Mouse (Mus musculus) cortical plate, adult 2 months (tissue): ENCODE results near the gene Dnaic2. TPM values are rescaled to one million over a fixed set of nuclear protein-coding genes. Genes with fewer than 3 reads are reported as not detected.

ENCODE experiments used
- H3K27ac ChIP-seq: fragments of 200-500 bp; 2 replicates; pipeline ENCODE4 v1.5.1; 2012; ENCODE audit warnings: low read length, control low read depth, inconsistent platforms; ENCODE audit not compliant: insufficient read depth
- H3K4me1 ChIP-seq: fragments of 200-500 bp; 2 replicates; pipeline ENCODE4 v1.6.1; 2011; ENCODE audit warnings: low read length; ENCODE audit not compliant: control insufficient read depth, insufficient read depth
- H3K4me3 ChIP-seq: fragments of 200-500 bp; 2 replicates; pipeline ENCODE4 v1.5.1; 2011; ENCODE audit warnings: mild to moderate bottlenecking, low read length, control low read depth; ENCODE audit not compliant: insufficient read depth
- CTCF ChIP-seq: fragments of 200-500 bp; IDR thresholded peaks from 2 replicates; pipeline ENCODE4 v1.5.1; 2011; ENCODE audit warnings: mild to moderate bottlenecking, control low read depth, low read length; ENCODE audit not compliant: insufficient read depth; ENCODE audit errors: extremely low read depth
- POLR2A ChIP-seq: fragments of 200-500 bp; IDR thresholded peaks from 2 replicates; pipeline ENCODE4 v1.6.1; 2011; ENCODE audit warnings: mild to moderate bottlenecking, low read length, control low read depth; ENCODE audit not compliant: insufficient read depth; ENCODE audit errors: extremely low read depth
- polyA plus RNA-seq: library from polyadenylated mRNA; depleted of rRNA; stranded (reverse); fragments of >200 nt; gene quantifications from 2 replicates; pipeline ENCODE4 v1.2.3, GENCODE M21; 2012

Dnaic2 gene
- polyA plus RNA-seq, 1 experiment: 2.9 TPM

DNA sequence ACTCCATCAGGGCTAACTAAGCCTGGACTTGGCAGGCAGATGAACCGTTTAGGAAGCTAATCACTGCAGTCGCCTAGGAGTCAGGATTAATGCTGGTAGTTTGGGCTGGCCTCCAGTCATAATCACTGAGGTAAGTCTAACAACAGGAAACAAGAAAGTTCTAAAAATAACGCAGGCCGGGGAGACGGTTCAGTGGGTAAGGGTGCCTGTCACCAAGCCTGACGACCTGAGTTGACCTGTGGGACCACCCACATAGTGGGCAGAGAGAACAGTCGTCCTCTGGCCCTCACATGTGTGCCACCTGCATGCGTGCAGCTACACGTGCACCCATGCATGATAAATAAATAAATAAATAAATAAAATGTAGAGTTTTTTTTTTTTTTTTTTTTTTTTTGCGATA lies 13.4 kb downstream of the Dnaic2 start:
- no peak for TF ChIP-seq CTCF
- TF ChIP-seq POLR2A: no peak
- Histone ChIP-seq H3K4me3 (no peak overlapping the region), H3K27ac (no peak overlapping the region), H3K4me1 (no peaks in the 10 kb centered on the region)

DNA sequence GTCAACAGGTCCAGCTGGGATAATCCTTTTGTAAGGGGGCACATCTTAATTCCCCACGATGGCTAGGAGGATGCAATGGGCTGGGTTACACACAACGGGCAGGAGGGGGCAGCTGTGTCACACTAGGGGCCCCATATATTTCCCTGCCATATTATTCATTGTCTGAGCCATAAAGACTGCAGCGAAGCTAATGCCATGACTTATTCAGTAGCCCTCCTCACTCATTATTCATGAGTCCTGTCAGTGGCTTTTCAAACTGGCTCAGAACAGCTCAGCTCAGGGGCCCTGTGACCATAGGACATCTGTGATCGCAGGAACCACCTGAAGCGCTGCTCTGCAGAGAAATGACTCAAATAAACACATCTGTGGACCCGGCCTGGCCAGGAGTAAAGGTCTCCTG lies 14.2 kb downstream of the Dnaic2 start:
- Histone ChIP-seq H3K4me3 (no peak overlapping the region), H3K27ac (no peak overlapping the region), H3K4me1 (no peaks in the 10 kb centered on the region)
- TF ChIP-seq CTCF (no peak), POLR2A (no peak)

DNA sequence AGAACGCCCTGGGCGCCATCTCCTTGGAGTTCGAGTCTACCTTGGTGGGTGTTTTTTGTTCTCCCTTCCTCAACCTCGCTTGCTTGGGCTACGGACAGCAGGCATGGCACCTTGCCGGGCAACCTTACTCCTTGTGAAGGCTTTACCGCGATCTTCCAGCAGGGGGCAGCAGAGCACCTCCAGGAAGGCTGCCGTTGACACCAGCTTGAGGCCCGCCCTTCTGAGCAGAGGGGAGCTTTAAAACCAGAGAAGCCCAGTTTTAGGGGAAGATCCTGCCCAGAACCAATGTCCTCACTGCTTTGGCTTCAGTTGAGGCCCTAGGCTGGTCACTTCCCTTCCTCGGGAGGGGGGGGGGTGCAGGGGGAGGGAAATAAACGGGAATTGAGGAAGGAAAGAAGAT lies 17.9 kb downstream of the Dnaic2 start:
- TF ChIP-seq POLR2A (no peak), CTCF (peak; percentile 96)
- H3K4me3 ChIP-seq: no peak overlapping the region
- no peaks in the 10 kb centered on the region for H3K4me1 ChIP-seq
- H3K27ac ChIP-seq: no peak overlapping the region

DNA sequence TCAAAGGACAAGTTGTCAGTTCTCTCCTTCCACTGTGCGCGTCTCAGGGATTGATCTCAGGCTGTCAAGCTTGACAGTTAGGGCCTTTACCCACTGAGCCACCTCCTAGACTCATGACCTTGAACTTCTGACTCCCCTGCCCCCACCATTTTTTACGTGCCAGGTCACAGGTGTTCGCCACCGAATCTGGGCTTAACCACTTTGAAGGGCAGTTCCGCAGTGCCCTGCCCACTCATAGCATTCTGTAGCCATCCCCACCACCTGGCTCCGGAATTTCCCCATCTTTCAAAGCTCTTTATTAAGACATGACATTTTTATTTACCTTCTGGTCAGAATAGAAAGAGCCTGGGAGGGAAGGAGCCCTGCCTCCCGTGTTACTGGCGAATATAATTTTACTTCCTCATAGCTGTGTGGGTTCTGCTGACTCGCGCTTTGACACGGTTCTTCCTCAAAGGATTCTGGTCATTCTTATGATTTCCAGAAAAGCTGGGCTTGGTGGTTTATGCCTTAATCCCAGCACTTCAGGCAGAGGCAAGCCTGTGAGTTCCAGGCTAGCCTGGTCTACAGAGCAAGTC lies 20.4 kb downstream of the Dnaic2 start:
- no peaks in the 10 kb centered on the region for H3K4me1 ChIP-seq
- no peak for TF ChIP-seq CTCF
- no peak for TF ChIP-seq POLR2A
- H3K27ac ChIP-seq: no peak overlapping the region
- no peak overlapping the region for H3K4me3 ChIP-seq

DNA sequence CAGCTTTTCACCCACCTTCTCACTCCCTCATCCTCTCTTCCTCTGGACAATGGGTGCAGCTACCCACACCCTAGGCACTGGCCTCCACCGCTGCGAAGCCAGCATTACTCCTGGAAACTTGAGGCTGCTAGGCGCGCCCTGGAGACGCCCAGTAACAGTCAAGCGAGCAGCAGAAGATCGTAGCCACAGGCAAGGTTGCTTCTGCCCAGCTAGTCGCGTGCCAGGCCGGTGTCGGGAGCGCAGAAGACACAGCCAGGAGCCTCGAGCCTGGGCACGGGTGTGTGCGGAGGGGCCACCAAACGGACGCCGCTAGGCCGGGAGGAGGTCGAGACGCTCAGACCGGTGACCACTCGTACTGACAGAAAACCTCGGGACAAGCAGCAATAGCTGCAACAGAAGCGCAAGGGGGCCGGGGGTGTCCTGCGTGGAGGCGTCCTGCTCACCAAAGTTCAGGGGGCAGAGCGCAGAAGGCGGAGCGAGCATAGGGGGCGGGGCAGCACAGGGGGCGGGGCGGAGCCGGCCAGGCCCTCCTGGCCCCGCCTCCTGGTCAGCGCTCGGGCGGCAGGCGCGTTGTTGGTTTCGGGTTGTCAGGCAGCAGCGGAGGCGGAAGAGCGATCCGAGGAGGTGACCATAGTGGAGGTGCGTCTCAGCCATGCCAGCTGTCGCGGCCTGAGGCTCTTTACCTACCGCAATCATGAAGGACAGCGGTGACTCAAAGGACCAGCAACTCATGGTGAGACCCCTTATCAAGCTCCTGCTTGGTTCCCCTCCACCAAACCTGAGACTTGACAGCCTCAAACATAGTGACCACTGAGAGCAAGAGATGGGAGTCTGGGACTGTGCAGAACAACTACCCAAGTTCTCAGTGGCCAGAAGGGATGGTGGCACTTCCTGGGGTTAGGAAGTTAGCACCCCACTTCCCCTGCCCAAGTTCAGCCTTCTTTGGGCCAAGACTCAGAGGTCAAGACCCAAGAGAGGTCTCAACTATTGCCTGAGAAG lies 37.9 kb downstream of the Dnaic2 start, which contains the start of gene Kif19a:
Gene Kif19a, plus strand, starts transcription at position 569 of the 999 bp plus-strand sequence.
- no peak for TF ChIP-seq POLR2A
- TF ChIP-seq CTCF: no peak
- Histone ChIP-seq H3K27ac (no peak within 1 kb of the TSS), H3K4me3 (peak within 1 kb of the TSS; percentile 20), H3K4me1 (0 out of 2 replicates have a peak, but pooled peaks cover 2% of the 10 kb centered on the region)

DNA sequence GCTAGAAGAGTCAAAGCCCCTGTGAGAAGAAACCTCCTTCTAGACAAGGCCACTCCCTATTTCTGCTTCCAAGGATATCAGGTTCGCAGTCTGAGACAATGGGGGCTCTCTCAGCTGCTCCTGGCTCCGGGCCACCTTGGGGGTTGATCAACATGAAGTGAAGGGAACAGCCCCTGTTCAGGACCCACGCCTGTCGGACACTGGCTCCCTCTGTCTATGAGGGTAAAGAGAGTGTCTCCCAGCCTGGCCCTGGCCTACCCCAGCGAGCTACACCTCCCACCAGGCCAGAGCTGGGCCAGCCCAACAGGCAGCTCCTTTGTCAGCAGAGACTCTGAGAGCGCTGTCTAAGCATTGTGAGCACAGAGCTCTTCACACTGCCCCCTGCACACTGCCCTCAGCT lies 42.7 kb downstream of the Dnaic2 start:
- Histone ChIP-seq H3K4me3 (no peak overlapping the region), H3K4me1 (0 out of 2 replicates have a peak, but pooled peaks cover 2% of the 10 kb centered on the region), H3K27ac (no peak overlapping the region)
- no peak for TF ChIP-seq CTCF
- no peak for TF ChIP-seq POLR2A

DNA sequence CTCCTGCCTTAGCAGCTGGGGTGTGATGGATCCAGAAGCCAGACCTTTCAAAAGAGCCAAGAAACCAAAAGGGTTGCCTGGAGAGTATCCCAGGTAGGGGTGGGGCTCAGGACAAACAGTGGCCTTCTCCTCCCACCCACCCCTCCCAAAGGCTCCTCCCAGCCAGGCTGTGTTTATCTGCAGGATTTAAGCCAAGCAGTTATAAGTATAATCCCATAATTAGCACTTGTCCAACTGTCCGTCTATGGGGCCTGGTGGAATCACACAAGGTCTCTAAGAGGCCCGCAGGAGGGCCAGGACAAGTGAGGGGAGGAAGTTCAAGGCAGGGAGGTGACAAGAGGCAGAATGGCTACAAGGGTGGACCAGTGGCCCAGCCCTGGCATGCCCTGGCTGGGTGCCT lies 44.7 kb downstream of the Dnaic2 start:
- Histone ChIP-seq H3K4me1 (no peaks in the 10 kb centered on the region), H3K27ac (no peak overlapping the region), H3K4me3 (no peak overlapping the region)
- TF ChIP-seq POLR2A (no peak), CTCF (no peak)

DNA sequence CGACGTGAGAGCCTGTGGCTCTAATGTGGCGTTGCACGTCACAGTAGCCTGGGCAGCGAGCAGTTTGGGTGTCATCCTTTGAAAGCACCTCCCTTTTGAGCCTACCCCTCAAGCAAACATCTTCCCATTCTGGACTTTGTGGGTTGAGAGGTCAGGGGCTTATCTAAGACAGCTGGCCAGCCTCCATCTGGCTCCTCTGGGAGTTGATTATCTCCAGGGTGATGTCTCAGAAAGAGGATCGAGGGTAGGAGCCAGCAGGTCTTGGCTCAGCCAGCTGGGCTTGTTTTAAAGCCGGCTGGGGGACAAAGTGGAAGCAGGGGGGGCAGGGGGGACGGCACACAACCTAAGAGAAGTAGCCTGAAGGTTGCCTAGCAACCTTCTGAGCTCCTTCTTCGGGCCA lies 52.9 kb downstream of the Dnaic2 start:
- Histone ChIP-seq H3K4me1 (no peaks in the 10 kb centered on the region), H3K27ac (no peak overlapping the region), H3K4me3 (no peak overlapping the region)
- no peak for TF ChIP-seq CTCF
- no peak for TF ChIP-seq POLR2A

DNA sequence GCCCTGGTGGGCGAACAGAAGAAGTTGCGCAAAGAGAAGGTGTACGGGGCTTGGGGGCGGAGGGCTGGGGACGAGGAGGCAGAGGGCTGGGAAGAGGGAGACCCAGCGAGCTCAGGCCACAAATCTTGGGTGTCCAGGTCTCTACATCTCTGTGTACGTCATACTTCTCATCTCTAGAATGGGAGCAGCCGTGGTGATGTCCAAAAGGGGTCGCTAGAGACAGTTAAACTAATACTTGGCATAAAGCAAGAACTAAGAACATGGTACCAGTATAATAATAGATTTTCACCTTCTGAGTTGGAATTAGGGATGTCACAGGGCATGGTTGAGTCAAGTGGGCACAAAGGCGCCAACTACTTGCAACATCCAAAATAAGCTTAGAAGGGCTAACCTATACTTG lies 58.7 kb downstream of the Dnaic2 start:
- Histone ChIP-seq H3K4me1 (no peaks in the 10 kb centered on the region), H3K4me3 (no peak overlapping the region), H3K27ac (no peak overlapping the region)
- TF ChIP-seq POLR2A: no peak
- 0 out of 2 replicates have a peak, but pooled peaks have one; percentile 11 for TF ChIP-seq CTCF
